Mouse (Mus musculus) left cerebral cortex, adult 2 months (tissue): ENCODE measurements around the gene Gm20873. TPM values are rescaled to one million over a fixed set of nuclear protein-coding genes. Genes with fewer than 3 reads are reported as not detected.
"Not testable (repeated sequence)": the region's sequence is repeated elsewhere in the genome, so short reads cannot be mapped to it uniquely, and the experiment has no call there.

Source experiments
- DNase-seq, 2 experiments: peaks; one replicate each; pipeline ENCODE4 v3.0.0; 2021 to 2022; ENCODE audit warnings: low spot score in 2 of 2, mixed read lengths in 1 of 2; ENCODE audit errors: extremely low spot score in 1 of 2
- H3K27ac ChIP-seq: fragments of 200-600 bp; 2 replicates; pipeline ENCODE4 v1.8.1; 2022
- H3K4me3 ChIP-seq: fragments of 200-600 bp; 2 replicates; pipeline ENCODE4 v1.8.1; 2022
- intact Hi-C: fragments of 180-260 bp; cut with DNase I; formaldehyde crosslinking; loops from one replicate; pipeline ENCODE4 v1.15.1; 2025
- long read RNA-seq, 2 experiments: library from polyadenylated mRNA; stranded (forward); transcript quantifications; one replicate each; pipeline ENCODE4 v2.0.0; 2021; ENCODE audit warnings: borderline mapping rate in 2 of 2
- total RNA-seq, 2 experiments: library from RNA; stranded (reverse); gene quantifications; 2 replicates each; pipeline ENCODE4 v1.2.3; 2021

Gm20873 gene
- not detected for total RNA-seq
- long read RNA-seq, experiment 1, result 0 reads
- long read RNA-seq, experiment 2, result 0 reads

GRCm38 (mm10) chrY:6266798-6267197 lies at the start of gene Gm20873:
Gene Gm20873 (plus strand): TSS chrY:6267098.
- H3K27ac ChIP-seq, DNase-seq, intact Hi-C loops, H3K4me3 ChIP-seq: not testable (repeated sequence)

GRCm38 (mm10) chrY:6237895-6238294 lies 29.0 kb upstream of the Gm20873 start, which contains the start of gene Gm21746:
Gene Gm21746 (minus strand): TSS chrY:6237995.
- H3K4me3 ChIP-seq, intact Hi-C loops, H3K27ac ChIP-seq, DNase-seq: not testable (repeated sequence)

Other genes starting within 250 kb of the Gm20873 start
- gene Gm21746, start 29.1 kb upstream of the Gm20873 start, total RNA-seq, result not detected